ENCODE assay signal across 1 mouse cellular context in the genomic region with DNA sequence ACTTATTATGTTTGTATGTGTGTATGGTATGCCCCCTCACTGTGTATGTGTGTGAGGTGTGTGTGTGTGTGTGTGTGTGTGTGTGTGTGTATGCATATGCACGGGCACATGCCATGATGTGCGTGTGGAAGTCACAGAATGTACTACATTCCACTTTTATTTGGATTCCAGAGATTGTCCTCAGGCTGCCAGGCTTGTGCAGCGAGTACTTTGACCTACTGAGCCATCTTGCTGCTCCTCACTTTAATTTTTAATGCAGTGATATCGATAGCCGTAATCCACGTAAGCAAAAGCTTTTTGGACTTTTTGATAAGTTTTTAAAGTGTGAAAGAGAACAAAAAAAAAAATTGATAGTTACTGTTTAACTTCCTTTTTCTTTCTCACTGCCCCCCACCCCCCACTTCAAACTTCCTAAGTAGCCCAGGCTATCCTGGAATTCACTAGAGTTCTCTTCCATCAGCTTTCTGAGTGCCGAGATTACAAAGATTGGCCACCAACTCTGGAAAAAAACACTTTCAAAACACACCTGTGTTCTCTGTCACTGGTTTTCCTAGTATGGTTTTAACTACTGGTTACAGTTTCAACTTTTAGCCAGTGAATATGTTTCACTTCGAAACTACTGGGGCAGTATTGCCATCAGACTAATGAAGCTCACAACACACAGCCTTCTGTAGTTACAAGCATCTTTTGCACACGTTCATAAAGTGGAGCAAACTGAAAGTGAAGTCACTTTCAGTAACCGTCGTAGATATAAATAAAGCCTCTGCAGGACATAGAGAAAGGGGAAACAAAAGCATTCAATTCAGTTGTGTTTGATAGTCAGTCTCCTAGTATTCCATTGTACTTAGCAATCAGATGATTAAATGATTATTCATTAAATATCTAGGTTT.
TF ChIP-seq lines count a peak whose summit lies in the region.

No protein-coding gene starts in this region.

TF ChIP-seq in MEL, 35 proteins besides CTCF, POLR2A, EP300 and RAD21 (continued from another document):
- TF ChIP-seq MXI1 (IDR thresholded peaks at IDR 0.05; ENCODE audit: low read depth, low read length) (peak; percentile 32; the same call in 1 of the 2 replicates), ZC3H11A (IDR thresholded peaks at IDR 0.05; ENCODE audit: low read depth, low read length) (no peak), ZMIZ1 (IDR thresholded peaks at IDR 0.05; ENCODE audit: low read depth, low read length) (no peak), ETS1 (IDR thresholded peaks at IDR 0.05; ENCODE audit: low read depth, low read length) (peak; percentile 66), USF1 (IDR thresholded peaks at IDR 0.05; ENCODE audit: low read depth, low read length) (no peak), RCOR1 (IDR thresholded peaks at IDR 0.05; ENCODE audit: low read depth, low read length) (no peak; the same call in 1 of the 2 replicates)
TF ChIP-seq in MEL: peak in this region for 10.
